Mouse (Mus musculus) embryonic facial prominence, embryonic 15.5 days (tissue): ENCODE data around the gene Nfkb2. TPM values are rescaled to one million over a fixed set of nuclear protein-coding genes. Genes with fewer than 3 reads are reported as not detected.

ENCODE experiments used
- ATAC-seq: fragments of 200-750 bp; cut with Nextera tagmentation; 2 replicates; pipeline ENCODE4 v1.8.0; 2017; ENCODE audit warnings: low read depth, moderate TSS enrichment; ENCODE audit not compliant: insufficient number of reproducible peaks, low FRiP score, low TSS enrichment
- H3K27ac ChIP-seq: fragments of 300-500 bp; sonication (generic); replicated peaks from 2 replicates; pipeline ENCODE4 v1.5.1; 2015; ENCODE audit warnings: mild to moderate bottlenecking, inconsistent platforms
- H3K27me3 ChIP-seq: fragments of 300-500 bp; sonication (generic); 2 replicates; pipeline ENCODE4 v1.6.1; 2015; ENCODE audit warnings: inconsistent platforms
- H3K36me3 ChIP-seq: fragments of 300-500 bp; sonication (generic); 2 replicates; pipeline ENCODE4 v1.6.1; 2015; ENCODE audit warnings: mild to moderate bottlenecking, inconsistent platforms
- H3K4me1 ChIP-seq: fragments of 300-500 bp; sonication (generic); 2 replicates; pipeline ENCODE4 v1.6.1; 2015; ENCODE audit warnings: inconsistent platforms
- H3K4me2 ChIP-seq: fragments of 300-500 bp; sonication (generic); replicated peaks from 2 replicates; pipeline ENCODE4 v1.6.1; 2015; ENCODE audit warnings: mild to moderate bottlenecking, inconsistent platforms
- H3K4me3 ChIP-seq: fragments of 300-500 bp; sonication (generic); replicated peaks from 2 replicates; pipeline ENCODE4 v1.5.1; 2015; ENCODE audit warnings: mild to moderate bottlenecking, inconsistent platforms
- H3K9ac ChIP-seq: fragments of 300-500 bp; sonication (generic); 2 replicates; pipeline ENCODE4 v1.6.1; 2015; ENCODE audit warnings: inconsistent platforms
- H3K9me3 ChIP-seq: fragments of 300-500 bp; sonication (generic); replicated peaks from 2 replicates; pipeline ENCODE4 v1.6.1; 2016; ENCODE audit warnings: inconsistent platforms
- WGBS: fragments of 180-500 bp; shearing (Covaris S2); methylation state at CpG from one replicate; pipeline ENCODE4 v1.1.7; 2015; 5-methylcytosine and 5-hydroxymethylcytosine counted together
- polyA plus RNA-seq: library from polyadenylated mRNA; unstranded; fragments of >200 nt; fragmentation: Nextera tagmentation; extraction: Ambion mirVana; gene quantifications from 2 replicates; pipeline ENCODE4 v1.2.1, GENCODE M21; 2015

Nfkb2 gene
- polyA plus RNA-seq, 1 experiment from 2014 or later = 15.3 TPM

- Histone ChIP-seq H3K27ac (no peak overlapping the region), H3K9me3 (no peaks in the 10 kb centered on the region), H3K27me3 (no peaks in the 10 kb centered on the region), H3K4me1 (peaks cover 13% of the 10 kb centered on the region), H3K36me3 (no peaks in the 10 kb centered on the region), H3K4me3 (no peak overlapping the region), H3K4me2 (no peak overlapping the region), H3K9ac (no peak overlapping the region)
- no peak for ATAC-seq
- WGBS = 42% methylated on average over 8 of the region's 8 CpGs
Measured at GRCm38 (mm10) chr19:46300294-46301045, 3.6 kb upstream of the Nfkb2 start.

GRCm38 (mm10) chr19:46302551-46302950, 1.6 kb upstream of the Nfkb2 start:
- 89% methylated on average over 4 of the region's 4 CpGs for WGBS
- Histone ChIP-seq H3K36me3 (peaks cover 6% of the 10 kb centered on the region; the same call in 1 of the 2 replicates), H3K4me1 (peaks cover 19% of the 10 kb centered on the region), H3K4me2 (no peak overlapping the region), H3K9ac (no peak overlapping the region), H3K4me3 (no peak overlapping the region), H3K9me3 (no peaks in the 10 kb centered on the region), H3K27ac (no peak overlapping the region), H3K27me3 (peaks cover 9% of the 10 kb centered on the region; the same call in 1 of the 2 replicates)
- ATAC-seq = no peak

DNA sequence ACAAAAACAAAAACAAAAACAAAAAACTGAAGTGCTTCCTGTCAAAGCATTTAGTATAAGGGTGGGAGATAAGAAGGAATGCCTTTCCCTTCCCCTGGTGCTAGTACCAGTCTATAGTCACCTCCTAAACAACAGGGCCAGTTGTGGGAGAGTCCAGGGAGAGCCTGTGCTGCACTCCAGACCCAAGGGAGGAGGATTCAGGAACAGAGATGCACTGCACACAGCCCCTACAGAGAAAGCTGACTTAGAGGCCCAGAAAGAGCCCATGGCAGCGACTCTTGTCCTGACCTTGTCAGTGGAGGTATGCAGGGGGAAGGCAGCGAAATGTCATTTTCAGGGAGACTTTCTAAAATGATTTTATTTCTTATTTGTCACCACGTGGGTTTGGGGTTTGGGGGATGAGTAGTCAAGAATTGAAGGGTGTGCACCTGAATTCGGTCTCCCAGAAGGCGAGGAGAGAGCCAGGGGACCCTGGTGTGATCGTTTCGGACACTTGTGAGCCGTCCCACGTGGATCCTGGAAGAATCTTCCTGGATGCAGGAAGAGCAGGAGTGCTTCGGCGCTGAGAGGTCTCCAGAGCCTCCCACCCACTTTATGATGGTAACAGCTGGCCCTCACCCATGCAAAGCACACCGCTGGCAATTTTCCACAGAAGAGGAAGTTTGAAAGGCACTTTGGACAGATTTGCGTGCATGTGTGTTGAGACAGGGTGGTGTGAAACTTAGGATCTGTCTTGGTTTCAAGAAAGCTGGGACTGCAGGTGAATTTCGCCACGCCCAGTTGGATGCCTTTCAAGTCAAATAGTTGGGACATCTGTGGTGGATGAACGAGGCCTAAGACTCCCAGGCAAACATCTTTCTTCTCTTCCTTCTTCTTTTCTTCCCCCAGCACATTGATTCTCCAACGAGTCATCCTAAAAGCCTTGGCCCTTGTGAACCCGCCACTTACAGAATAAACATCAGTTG, 587 bp upstream of the Nfkb2 start:
- Histone ChIP-seq H3K4me3 (peak overlapping the region; percentile 77), H3K9me3 (no peaks in the 10 kb centered on the region), H3K4me2 (peak overlapping the region; percentile 95), H3K27ac (peak overlapping the region; percentile 94), H3K9ac (peak overlapping the region; percentile 53; the same call in 1 of the 2 replicates), H3K4me1 (peaks cover 23% of the 10 kb centered on the region), H3K27me3 (peaks cover 15% of the 10 kb centered on the region; the same call in 1 of the 2 replicates), H3K36me3 (peaks cover 15% of the 10 kb centered on the region)
- WGBS = 49% methylated on average over 18 of the region's 18 CpGs
- ATAC-seq = no peak

GRCm38 (mm10) chr19:46304908-46305333, 801 bp downstream of the Nfkb2 start:
- H3K27ac ChIP-seq = peak overlapping the region; percentile 94
- H3K9ac ChIP-seq = peak overlapping the region; percentile 53
- peak overlapping the region; percentile 77 for H3K4me3 ChIP-seq
- H3K4me2 ChIP-seq = peak overlapping the region; percentile 95
- peaks cover 34% of the 10 kb centered on the region for H3K4me1 ChIP-seq
- peaks cover 19% of the 10 kb centered on the region; the same call in 1 of the 2 replicates for H3K27me3 ChIP-seq
- peak; percentile 12 for ATAC-seq
- under 1% methylated on average over 34 of the region's 34 CpGs for WGBS
- H3K9me3 ChIP-seq = no peaks in the 10 kb centered on the region
- H3K36me3 ChIP-seq = peaks cover 20% of the 10 kb centered on the region

DNA sequence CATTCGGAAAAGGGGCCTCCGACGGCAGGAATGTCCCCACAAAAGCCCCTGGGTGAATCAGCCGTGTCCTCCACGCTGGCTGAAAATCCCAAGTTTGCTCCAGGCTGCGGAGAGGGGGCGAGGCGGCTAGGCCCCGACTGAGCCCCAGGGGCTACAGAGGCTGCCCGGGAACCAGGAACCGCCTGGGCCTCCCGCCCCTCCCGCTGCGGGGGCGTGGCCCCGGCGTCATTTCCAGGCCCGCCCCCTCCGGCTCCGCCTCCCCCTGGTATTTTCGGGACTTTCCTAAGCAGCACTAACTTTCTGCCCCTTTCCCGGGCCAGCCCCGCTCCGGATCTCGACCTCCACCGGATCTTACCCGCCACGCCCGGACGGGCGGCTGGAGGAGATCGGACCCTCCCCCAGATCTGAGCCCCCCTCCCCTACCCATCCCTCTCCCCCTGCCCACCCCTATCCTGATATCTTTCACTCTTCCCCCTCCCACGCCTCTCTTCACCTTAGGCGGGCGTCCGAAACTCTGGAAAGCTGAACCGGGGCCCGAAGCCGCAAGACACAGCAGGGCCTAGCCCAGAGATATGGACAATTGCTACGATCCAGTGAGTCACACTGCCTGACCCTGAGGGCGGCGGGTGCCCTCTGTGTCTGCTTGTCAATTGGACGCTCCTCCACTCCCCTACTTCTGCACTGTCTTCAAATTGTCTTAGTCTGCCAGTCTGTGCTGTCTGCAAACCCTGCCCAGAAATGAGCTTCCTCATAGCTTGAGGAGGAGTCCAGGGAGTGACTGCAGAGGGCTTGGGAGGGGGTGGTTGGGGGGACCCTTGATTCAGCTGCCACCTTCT, 1.5 kb downstream of the Nfkb2 start:
- Histone ChIP-seq H3K4me1 (peaks cover 34% of the 10 kb centered on the region), H3K27me3 (peaks cover 19% of the 10 kb centered on the region; the same call in 1 of the 2 replicates), H3K27ac (peak overlapping the region; percentile 94), H3K4me3 (peak overlapping the region; percentile 77), H3K4me2 (peak overlapping the region; percentile 95), H3K9me3 (no peaks in the 10 kb centered on the region), H3K9ac (peak overlapping the region; percentile 53), H3K36me3 (peaks cover 27% of the 10 kb centered on the region)
- under 1% methylated on average over 43 of the region's 43 CpGs for WGBS
- peak; percentile 77 for ATAC-seq

DNA sequence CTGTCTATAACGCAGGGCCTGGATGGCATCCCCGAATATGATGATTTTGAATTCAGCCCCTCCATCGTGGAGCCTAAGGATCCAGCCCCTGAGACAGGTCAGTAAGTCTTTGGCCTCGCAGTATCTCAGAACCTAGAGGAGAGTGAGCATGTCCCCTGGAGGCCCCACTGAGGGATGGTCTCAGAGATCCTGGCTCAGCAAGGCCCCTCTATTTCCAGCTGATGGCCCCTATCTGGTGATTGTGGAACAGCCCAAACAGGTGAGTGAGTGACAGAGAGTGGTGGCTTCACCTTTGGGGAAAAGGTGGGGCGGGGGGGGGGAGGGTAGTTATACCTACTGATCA, 2.1 kb downstream of the Nfkb2 start:
- Histone ChIP-seq H3K4me2 (peak overlapping the region; percentile 95), H3K27me3 (peaks cover 19% of the 10 kb centered on the region; the same call in 1 of the 2 replicates), H3K9ac (no peak overlapping the region), H3K4me1 (peaks cover 34% of the 10 kb centered on the region), H3K4me3 (peak overlapping the region; percentile 77), H3K9me3 (no peaks in the 10 kb centered on the region), H3K36me3 (peaks cover 33% of the 10 kb centered on the region), H3K27ac (peak overlapping the region; percentile 94; the same call in 1 of the 2 replicates)
- ATAC-seq = no peak
- WGBS = 53% methylated on average over 5 of the region's 5 CpGs

GRCm38 (mm10) chr19:46306751-46307289, 2.7 kb downstream of the Nfkb2 start:
- H3K27ac ChIP-seq = no peak overlapping the region
- peaks cover 34% of the 10 kb centered on the region for H3K4me1 ChIP-seq
- no peak overlapping the region for H3K9ac ChIP-seq
- H3K9me3 ChIP-seq = no peaks in the 10 kb centered on the region
- 91% methylated on average over 9 of the region's 9 CpGs for WGBS
- no peak for ATAC-seq
- H3K4me2 ChIP-seq = no peak overlapping the region
- H3K36me3 ChIP-seq = peaks cover 39% of the 10 kb centered on the region
- peaks cover 19% of the 10 kb centered on the region; the same call in 1 of the 2 replicates for H3K27me3 ChIP-seq
- H3K4me3 ChIP-seq = no peak overlapping the region

GRCm38 (mm10) chr19:46307781-46308180, 3.7 kb downstream of the Nfkb2 start:
- no peak for ATAC-seq
- no peaks in the 10 kb centered on the region for H3K9me3 ChIP-seq
- H3K4me3 ChIP-seq = no peak overlapping the region
- H3K27me3 ChIP-seq = peaks cover 27% of the 10 kb centered on the region; the same call in 1 of the 2 replicates
- H3K4me1 ChIP-seq = peaks cover 34% of the 10 kb centered on the region
- no peak overlapping the region for H3K9ac ChIP-seq
- H3K27ac ChIP-seq = no peak overlapping the region
- peaks cover 49% of the 10 kb centered on the region for H3K36me3 ChIP-seq
- whole genome bisulfite sequencing = 83% methylated on average over 16 of the region's 16 CpGs
- H3K4me2 ChIP-seq = no peak overlapping the region

DNA sequence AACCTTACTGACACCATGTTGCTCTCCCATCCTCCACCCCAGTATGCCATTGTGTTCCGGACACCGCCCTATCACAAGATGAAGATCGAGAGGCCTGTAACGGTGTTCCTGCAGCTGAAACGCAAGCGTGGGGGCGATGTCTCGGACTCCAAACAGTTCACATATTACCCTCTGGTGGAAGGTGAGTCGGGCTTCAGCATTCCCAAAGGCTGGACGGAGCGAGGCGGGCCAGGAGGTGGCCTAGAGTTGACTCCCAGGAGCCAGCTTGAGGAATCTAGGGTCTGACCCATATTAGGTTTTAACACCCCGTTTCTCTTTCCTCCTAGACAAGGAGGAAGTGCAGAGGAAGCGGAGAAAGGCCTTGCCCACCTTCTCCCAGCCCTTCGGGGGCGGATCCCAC, 4.2 kb downstream of the Nfkb2 start:
- Histone ChIP-seq H3K9ac (no peak overlapping the region), H3K4me2 (peak overlapping the region; percentile 82), H3K9me3 (no peaks in the 10 kb centered on the region), H3K36me3 (peaks cover 49% of the 10 kb centered on the region), H3K4me3 (peak overlapping the region; percentile 43; the same call in 1 of the 2 replicates), H3K4me1 (peaks cover 34% of the 10 kb centered on the region), H3K27ac (no peak overlapping the region), H3K27me3 (peaks cover 30% of the 10 kb centered on the region)
- 69% methylated on average over 16 of the region's 16 CpGs for WGBS
- no peak for ATAC-seq

GRCm38 (mm10) chr19:46308706-46309435, 4.8 kb downstream of the Nfkb2 start:
- H3K4me2 ChIP-seq = peak overlapping the region; percentile 82
- H3K9me3 ChIP-seq = no peaks in the 10 kb centered on the region
- no peak for ATAC-seq
- peaks cover 49% of the 10 kb centered on the region for H3K36me3 ChIP-seq
- peak overlapping the region; percentile 21; the same call in 1 of the 2 replicates for H3K9ac ChIP-seq
- H3K4me1 ChIP-seq = peaks cover 28% of the 10 kb centered on the region
- no peak overlapping the region for H3K27ac ChIP-seq
- under 1% methylated on average over 47 of the region's 47 CpGs for WGBS
- peaks cover 36% of the 10 kb centered on the region for H3K27me3 ChIP-seq
- peak overlapping the region; percentile 43 for H3K4me3 ChIP-seq
